Mouse (Mus musculus) lung, adult 2 months (tissue): Measurements from ENCODE around the gene Tbc1d17. TPM values are rescaled to one million over a fixed set of nuclear protein-coding genes. Genes with fewer than 3 reads are reported as not detected.
A peak's percentile ranks its signal among the peaks of the same experiment; 100 is the strongest.

ENCODE experiments used
- DNase-seq: peaks from one replicate; pipeline ENCODE4 v3.0.0; 2022
- H3K4me1 ChIP-seq: fragments of 200-500 bp; 2 replicates; pipeline ENCODE4 v1.6.1; 2011; ENCODE audit warnings: low read length; ENCODE audit not compliant: control insufficient read depth, insufficient read depth
- H3K4me3 ChIP-seq: fragments of 200-500 bp; replicated peaks from 2 replicates; pipeline ENCODE3; 2011; ENCODE audit warnings: low read depth, mild to moderate bottlenecking, control low read depth, low read length; ENCODE audit errors: extremely low read depth
- CTCF ChIP-seq: fragments of 200-500 bp; IDR thresholded peaks from 2 replicates; pipeline ENCODE4 v1.5.1; 2011; ENCODE audit warnings: mild to moderate bottlenecking, low read length, control low read depth; ENCODE audit not compliant: insufficient read depth
- POLR2A ChIP-seq: fragments of 200-500 bp; IDR thresholded peaks from 2 replicates; pipeline ENCODE4 v1.6.1; 2011; ENCODE audit warnings: low read depth, mild to moderate bottlenecking, control low read depth, low read length, borderline replicate concordance; ENCODE audit errors: extremely low read depth
- WGBS: fragments of 180-500 bp; shearing (Covaris S2); methylation state at CpG from one replicate; pipeline ENCODE4 v1.1.7; 2018; 5-methylcytosine and 5-hydroxymethylcytosine counted together
- polyA plus RNA-seq: library from polyadenylated mRNA; depleted of rRNA; stranded (reverse); fragments of >200 nt; gene quantifications from 2 replicates; pipeline ENCODE4 v1.2.3, GENCODE M21; 2012

The Tbc1d17 gene
- polyA plus RNA-seq, 1 experiment, result 114 TPM

DNA sequence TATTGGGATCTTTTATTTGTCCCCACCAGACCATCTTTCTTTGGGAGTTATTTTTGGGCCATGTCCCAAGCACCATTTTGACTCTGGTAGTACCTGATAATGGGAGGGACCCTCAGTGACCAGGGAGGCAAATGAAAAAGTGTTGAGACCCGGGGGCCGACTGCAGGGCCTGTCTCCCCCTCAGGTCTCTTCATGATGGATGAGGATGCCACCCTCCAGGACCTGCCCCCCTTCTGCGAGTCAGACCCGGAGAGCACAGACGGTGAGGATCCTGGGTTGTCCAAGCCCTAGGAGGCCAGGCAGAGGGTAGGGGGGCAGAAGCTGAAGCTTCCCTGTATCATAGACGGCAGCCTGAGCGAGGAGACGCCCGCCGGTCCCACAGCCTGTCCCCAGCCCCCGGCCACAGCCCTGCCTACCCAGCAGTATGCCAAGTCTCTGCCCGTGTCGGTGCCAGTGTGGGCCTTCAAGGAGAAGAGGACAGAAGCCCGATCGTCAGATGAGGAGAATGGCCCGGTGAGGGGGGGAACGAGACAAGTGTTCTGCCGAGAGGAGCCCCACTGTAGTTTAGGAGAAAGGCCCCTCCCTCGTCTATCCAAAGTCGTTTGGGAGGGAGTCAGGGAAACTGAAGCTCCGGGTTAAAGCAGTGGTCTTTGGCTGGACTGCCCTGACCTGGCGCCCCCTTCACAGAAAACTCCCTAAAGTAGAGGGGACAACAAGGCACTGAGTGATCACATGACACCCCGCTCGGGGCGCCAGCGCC is 4.9 kb upstream of the Tbc1d17 start:
- peaks cover 15% of the 10 kb centered on the region for H3K4me1 ChIP-seq
- WGBS, result 14% methylated on average over 26 of the region's 26 CpGs
- no peak for DNase-seq
- TF ChIP-seq POLR2A, result no peak
- TF ChIP-seq CTCF, result no peak
- H3K4me3 ChIP-seq, result peak overlapping the region; percentile 84

DNA sequence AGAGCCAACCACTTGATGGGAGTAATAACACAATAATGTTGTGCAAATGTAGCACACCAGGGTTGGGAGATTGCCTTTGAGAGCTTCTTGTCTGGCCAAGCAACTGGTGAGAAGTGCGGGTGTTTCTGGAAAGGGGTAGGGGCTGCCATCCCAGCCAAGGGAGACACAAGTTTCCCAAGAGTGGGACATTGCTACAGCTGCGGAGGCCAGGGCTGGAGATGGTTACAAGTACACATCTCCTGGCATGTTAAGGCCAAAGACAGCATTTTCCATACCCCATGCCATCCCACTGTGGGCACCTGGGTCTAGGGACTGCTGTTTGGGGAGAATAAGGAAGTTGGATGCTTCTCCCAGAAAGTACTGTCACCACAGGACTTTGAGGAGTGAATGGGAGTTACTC is 4.2 kb upstream of the Tbc1d17 start:
- WGBS, result 87% methylated on average over 2 of the region's 2 CpGs
- Histone ChIP-seq H3K4me3 (no peak overlapping the region), H3K4me1 (peaks cover 14% of the 10 kb centered on the region)
- DNase-seq, result no peak
- TF ChIP-seq CTCF (no peak), POLR2A (no peak)

DNA sequence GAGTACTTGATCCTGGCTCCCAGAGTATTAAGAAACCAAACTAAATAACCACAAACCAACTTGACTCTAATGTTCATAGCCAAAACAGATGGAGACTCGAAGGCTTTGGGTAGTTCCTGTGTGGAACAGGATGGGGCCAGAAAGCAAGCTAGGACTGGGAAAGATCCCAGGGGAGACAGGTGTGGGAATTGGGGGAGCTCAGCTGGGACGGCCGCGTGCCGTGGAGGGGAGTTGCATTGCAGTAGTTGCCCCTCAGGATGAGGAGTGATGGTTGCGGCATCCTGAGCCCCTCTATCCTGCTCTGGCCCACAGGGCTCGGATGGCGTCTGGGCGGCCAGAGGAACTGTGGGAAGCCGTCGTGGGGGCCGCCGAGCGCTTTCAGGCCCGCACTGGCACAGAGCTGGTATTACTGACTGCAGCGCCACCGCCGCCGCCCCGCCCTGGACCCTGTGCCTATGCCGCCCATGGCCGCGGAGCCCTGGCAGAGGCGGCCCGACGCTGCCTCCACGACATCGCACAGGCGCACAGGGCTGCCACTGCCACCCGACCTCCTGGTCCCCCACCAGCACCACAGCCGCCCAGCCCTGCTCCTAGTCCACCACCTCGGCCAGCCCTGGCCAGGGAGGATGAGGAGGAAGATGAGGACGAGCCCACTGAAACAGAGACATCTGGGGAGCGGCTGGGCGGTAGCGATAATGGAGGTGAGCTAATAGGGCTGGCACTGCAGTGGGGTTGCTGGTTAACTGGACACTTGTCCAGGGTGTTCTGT is 3.6 kb upstream of the Tbc1d17 start:
- Histone ChIP-seq H3K4me1 (peaks cover 15% of the 10 kb centered on the region), H3K4me3 (no peak overlapping the region)
- DNase-seq, result no peak
- 89% methylated on average over 36 of the region's 36 CpGs for WGBS
- TF ChIP-seq CTCF (no peak), POLR2A (no peak)

DNA sequence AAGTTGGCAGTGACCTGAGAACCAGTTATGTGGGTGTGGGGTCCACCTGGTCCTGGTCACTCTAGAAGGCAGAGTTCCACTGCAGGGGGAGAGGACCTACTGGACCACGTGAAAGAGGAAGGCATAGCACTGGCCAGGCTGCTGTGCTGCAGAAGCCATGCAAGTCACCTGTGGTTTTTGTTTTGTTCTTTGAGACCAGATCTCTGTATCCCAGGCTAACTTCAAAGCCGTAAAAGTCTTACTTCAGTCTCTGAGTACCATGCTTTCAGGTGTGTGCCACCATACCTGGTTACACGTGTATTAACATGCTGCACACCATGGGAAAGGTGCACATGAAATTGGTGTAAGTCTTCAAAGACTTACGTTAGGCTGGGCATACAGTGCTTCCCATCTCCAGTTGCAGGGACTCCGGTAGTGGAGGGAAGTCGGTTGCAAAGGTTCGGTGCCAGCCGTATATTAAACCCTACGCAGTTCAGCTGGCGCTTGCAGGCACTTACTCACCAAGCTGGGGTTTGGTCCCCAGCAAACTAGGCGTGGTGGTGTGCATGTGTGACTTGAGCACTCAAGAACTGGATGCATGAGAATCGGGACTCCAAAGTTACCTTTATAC is 2.9 kb upstream of the Tbc1d17 start:
- Histone ChIP-seq H3K4me1 (peaks cover 15% of the 10 kb centered on the region), H3K4me3 (no peak overlapping the region)
- 92% methylated on average over 12 of the region's 12 CpGs for WGBS
- no peak for TF ChIP-seq CTCF
- no peak for TF ChIP-seq POLR2A
- DNase-seq, result no peak

DNA sequence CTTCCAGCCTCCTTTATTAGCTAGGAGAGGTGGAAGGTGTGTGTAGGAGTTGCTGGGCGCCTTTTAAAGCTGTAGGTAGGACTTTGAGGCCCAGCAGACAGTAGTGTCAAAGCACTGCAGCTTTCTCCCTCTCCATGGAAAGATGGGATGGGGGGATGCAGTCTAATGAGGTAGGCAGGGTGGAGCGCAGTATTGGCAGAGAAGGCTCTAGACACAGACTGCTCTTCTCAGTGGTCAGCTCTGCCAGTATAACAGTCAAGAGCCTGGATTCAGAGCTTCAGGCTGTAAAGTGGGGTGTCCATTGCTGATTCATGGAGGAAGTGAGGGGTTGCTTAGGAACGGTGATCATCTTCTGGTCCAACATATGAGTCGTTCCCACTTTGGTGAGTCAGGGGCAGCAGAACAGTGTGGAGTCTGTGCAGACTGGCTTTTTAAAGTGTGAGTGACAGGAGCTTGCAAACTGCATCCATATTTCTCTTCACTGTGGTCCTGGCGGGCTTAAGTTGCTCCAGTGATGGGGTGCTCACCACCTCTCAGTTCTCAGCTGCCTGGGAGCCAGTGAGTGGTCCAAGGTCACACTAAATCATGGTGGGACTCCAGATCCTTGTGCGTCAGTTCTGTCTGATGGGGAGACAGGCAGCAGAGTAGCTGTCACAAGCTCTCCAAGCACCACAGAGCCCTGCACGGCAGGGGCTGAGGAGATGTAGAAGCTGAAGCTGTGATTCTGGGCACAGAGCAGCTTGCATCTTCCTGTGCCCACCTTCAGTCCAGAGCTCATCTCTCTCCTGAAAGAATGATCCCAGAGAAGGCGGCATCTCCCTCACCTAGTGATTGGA is 2.1 kb upstream of the Tbc1d17 start:
- DNase-seq, result no peak
- 64% methylated on average over 8 of the region's 8 CpGs for WGBS
- Histone ChIP-seq H3K4me1 (peaks cover 15% of the 10 kb centered on the region), H3K4me3 (no peak overlapping the region)
- no peak for TF ChIP-seq POLR2A
- TF ChIP-seq CTCF, result no peak

DNA sequence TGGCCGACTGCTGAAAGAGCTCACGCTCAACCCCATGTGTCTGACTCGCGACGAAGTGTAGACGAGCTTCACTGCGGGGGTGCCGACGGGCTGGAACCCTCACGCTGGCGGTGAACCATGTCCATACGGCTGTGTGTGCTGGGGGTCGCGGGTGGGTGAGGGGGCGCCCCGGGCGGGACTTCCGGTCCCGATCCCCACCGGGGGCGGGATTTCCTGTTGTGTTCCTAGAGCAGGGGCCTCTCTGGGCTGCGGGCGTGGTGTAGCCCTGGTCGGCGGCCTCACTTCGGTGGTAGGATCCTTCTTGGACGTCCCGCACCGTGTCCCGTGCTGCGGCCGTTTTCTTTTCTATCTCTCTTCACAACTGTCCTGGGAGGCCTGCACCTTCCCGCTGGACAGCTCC is 1.3 kb upstream of the Tbc1d17 start:
- Histone ChIP-seq H3K4me1 (peaks cover 13% of the 10 kb centered on the region), H3K4me3 (peak overlapping the region; percentile 87)
- TF ChIP-seq CTCF (no peak), POLR2A (peak; percentile 76; the same call in 1 of the 2 replicates)
- peak; percentile 80 for DNase-seq
- under 1% methylated on average over 33 of the region's 33 CpGs for WGBS

DNA sequence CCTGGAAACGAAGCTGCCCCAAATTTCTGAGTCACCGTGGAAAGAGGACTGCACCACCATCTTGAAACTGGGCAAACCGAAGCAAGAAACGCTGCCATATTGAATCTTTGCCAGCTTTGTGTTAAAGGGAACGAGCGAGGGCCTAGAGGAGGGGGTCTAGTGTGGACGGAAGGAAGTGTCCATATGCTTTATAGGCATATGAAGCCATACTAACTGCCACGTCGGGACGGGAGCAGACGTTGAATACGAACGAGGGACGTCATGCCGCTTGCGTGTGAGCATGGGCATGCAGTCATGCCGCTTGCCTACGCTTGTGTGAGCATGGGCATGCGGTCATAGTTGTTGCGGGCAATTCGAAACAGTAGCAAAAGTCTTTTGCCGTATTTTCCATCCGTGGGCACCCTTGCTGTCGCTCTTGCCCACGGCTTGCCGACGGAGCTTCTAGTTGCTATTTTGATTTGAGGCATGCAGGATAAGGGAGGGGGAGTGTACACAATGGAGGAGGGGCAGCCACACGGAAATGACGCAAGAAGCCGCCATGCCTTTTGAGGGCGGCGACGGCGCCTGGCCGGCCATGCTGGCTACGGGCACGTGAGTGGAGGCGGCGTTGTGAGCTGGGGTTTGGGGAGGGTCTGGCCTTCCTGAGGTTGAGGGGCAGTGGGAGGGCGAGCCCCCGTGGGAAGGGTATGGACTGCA is 685 bp upstream of the Tbc1d17 start:
- H3K4me1 ChIP-seq, result peaks cover 11% of the 10 kb centered on the region
- peak; percentile 60; the same call in 1 of the 2 replicates for TF ChIP-seq POLR2A
- TF ChIP-seq CTCF, result no peak
- peak; percentile 91 for DNase-seq
- under 1% methylated on average over 41 of the region's 41 CpGs for whole genome bisulfite sequencing
- H3K4me3 ChIP-seq, result peak overlapping the region; percentile 87

DNA sequence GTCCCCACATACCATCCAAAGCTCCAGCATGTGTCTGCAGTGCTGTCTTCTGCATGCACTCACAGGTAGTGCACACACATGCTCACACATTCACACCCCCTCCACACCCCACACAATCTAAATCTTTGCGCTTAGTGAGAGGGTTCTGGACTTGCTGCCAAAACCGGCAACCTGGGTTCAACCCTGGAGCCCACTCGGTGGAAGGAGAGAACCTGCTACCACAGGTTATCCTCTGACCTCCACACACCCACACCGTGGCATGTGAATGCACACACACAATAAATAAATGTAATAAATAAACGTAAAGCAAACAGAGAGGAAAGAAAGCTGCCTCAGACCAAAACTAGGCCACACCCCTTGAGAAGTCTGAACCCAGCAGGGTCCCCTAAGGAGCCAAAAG is 1.1 kb downstream of the Tbc1d17 start:
- no peak overlapping the region for H3K4me3 ChIP-seq
- 67% methylated on average over 5 of the region's 5 CpGs for WGBS
- peaks cover 11% of the 10 kb centered on the region for H3K4me1 ChIP-seq
- no peak for DNase-seq
- TF ChIP-seq POLR2A (no peak), CTCF (no peak)
